Mouse (Mus musculus): Measurements from ENCODE around the gene Stard5. TPM values are rescaled to one million over a fixed set of nuclear protein-coding genes. Genes with fewer than 3 reads are reported as not detected.
A peak's percentile ranks its signal among the peaks of the same experiment; 100 is the strongest.

Gene Stard5
- polyA plus RNA-seq, 1 experiment from 2014 or later, result 5.9 TPM

DNA sequence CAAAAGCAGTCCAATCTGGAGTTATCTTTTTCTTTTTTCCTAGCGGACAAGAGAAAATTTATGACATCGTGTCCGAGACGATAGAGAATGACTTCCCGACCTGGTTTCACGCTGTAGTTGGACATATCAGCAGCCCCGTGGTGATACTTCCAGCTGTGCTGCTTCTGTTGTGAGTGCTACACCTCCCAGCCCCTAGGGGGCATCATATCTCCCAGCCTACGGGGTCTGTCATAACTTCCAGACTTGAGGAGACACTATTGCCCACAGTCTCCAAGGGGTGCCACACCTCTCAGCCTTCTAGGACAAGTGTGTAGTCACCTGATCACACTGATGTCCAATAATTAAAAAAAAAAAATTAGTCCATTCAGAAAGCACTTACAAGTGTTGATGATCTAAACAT is 15.9 kb upstream of the Stard5 start:
- 89% methylated on average over 8 of the region's 8 CpGs for WGBS
- Histone ChIP-seq H3K4me1 (no peaks in the 10 kb centered on the region), H3K27ac (no peak overlapping the region), H3K4me3 (no peak overlapping the region), H3K4me2 (no peak overlapping the region), H3K36me3 (replicated peaks) (no peaks in the 10 kb centered on the region), H3K27me3 (replicated peaks) (no peaks in the 10 kb centered on the region), H3K9ac (no peak overlapping the region), H3K9me3 (no peaks in the 10 kb centered on the region)
- no peak for ATAC-seq (replicated peaks)

DNA sequence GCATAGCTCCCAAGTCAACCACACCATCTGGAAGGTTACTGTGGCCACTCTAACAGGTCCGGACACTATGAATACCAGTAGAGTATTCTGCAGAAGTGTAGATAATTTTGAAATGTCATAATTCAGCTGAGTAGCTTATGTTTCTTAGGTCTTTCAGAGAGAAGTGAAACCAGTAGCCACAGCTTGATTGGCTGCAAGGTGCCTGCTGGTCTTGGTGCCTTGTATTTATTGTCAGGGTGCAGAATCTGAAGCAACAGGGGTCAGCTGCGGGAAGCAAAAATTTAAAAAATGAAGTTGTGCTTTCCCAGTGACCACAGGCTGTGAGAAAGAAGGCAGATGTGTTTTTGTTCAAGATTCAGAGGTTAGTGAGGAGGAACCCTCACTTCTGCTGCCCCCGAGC is 15.5 kb upstream of the Stard5 start:
- no peaks in the 10 kb centered on the region for H3K9me3 ChIP-seq
- no peaks in the 10 kb centered on the region for H3K36me3 ChIP-seq (replicated peaks)
- no peaks in the 10 kb centered on the region for H3K27me3 ChIP-seq (replicated peaks)
- no peak for ATAC-seq (replicated peaks)
- no peak overlapping the region for H3K4me3 ChIP-seq
- 88% methylated on average over 3 of the region's 3 CpGs for WGBS
- no peaks in the 10 kb centered on the region for H3K4me1 ChIP-seq
- H3K27ac ChIP-seq, result no peak overlapping the region
- no peak overlapping the region for H3K4me2 ChIP-seq
- H3K9ac ChIP-seq, result no peak overlapping the region

DNA sequence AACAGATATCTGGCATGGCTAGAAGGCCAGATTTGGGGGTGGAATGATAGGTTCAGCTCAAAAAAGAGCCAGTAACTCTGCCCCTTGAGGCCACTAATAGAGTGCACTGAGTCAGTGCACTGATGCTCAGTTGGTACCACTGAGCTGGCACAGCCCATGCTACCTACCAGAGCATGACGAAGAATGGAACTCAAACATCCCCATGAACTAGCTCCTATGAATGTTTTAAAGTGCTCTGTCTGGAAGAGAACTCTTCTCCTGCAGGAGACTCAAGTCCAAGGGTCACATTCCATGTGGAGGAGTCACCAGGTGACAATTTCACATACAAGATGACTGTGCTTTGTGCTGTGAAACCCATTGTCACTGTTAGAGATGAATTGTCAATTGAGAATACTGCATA is 13.1 kb upstream of the Stard5 start:
- H3K4me3 ChIP-seq, result no peak overlapping the region
- ATAC-seq (replicated peaks), result no peak
- H3K27ac ChIP-seq, result no peak overlapping the region
- H3K9me3 ChIP-seq, result no peaks in the 10 kb centered on the region
- H3K27me3 ChIP-seq (replicated peaks), result no peaks in the 10 kb centered on the region
- H3K36me3 ChIP-seq (replicated peaks), result no peaks in the 10 kb centered on the region
- no peak overlapping the region for H3K4me2 ChIP-seq
- H3K9ac ChIP-seq, result no peak overlapping the region
- no peaks in the 10 kb centered on the region for H3K4me1 ChIP-seq
- 91% methylated on average over 1 of the region's 1 CpGs for WGBS

DNA sequence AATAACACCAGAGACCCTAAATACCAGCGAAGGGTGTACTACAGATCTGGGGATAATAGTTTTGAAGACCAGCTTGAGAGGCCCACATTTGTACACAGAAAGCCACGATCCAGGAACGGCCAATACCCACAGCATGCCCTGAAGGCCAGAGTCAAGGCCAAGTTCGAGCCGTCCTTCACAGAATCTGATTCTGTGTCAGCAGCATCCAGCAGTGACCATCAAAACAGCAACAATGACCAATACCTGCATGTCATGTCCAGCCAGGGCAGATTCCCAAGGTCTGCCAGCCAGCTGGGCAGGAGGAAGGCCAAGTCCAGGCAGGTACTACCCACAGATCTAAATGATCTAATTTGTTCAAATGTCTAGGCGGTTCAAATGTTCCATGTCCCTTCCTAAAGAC is 9.2 kb upstream of the Stard5 start:
- Histone ChIP-seq H3K27ac (no peak overlapping the region), H3K4me2 (no peak overlapping the region), H3K36me3 (replicated peaks) (no peaks in the 10 kb centered on the region), H3K4me1 (no peaks in the 10 kb centered on the region), H3K4me3 (no peak overlapping the region), H3K9ac (no peak overlapping the region), H3K27me3 (replicated peaks) (no peaks in the 10 kb centered on the region), H3K9me3 (no peaks in the 10 kb centered on the region)
- ATAC-seq (replicated peaks), result no peak
- WGBS, result 91% methylated on average over 6 of the region's 6 CpGs

DNA sequence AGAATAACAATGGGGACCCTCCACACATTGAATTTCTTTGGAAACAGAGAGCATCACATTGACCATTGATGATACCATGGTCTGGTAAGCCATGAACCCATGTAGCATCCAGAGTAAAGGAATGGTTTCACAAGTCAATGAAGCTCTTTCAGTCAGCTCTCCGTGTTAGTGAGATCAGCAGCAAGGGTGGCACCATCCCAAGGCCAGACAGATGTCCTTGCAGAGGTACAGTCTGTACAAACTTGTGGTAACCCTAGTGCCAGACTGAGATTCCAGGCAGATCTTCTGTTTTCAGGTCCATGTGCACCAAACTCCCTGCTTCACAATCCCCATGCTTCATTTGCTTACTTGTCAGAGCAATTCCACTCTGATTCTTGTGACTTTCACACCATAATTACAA is 7.7 kb upstream of the Stard5 start:
- Histone ChIP-seq H3K4me3 (no peak overlapping the region), H3K36me3 (replicated peaks) (no peaks in the 10 kb centered on the region), H3K27me3 (replicated peaks) (no peaks in the 10 kb centered on the region), H3K4me1 (no peaks in the 10 kb centered on the region), H3K9ac (no peak overlapping the region), H3K9me3 (no peaks in the 10 kb centered on the region), H3K4me2 (no peak overlapping the region), H3K27ac (no peak overlapping the region)
- no peak for ATAC-seq (replicated peaks)
- 80% methylated on average over 1 of the region's 1 CpGs for WGBS

DNA sequence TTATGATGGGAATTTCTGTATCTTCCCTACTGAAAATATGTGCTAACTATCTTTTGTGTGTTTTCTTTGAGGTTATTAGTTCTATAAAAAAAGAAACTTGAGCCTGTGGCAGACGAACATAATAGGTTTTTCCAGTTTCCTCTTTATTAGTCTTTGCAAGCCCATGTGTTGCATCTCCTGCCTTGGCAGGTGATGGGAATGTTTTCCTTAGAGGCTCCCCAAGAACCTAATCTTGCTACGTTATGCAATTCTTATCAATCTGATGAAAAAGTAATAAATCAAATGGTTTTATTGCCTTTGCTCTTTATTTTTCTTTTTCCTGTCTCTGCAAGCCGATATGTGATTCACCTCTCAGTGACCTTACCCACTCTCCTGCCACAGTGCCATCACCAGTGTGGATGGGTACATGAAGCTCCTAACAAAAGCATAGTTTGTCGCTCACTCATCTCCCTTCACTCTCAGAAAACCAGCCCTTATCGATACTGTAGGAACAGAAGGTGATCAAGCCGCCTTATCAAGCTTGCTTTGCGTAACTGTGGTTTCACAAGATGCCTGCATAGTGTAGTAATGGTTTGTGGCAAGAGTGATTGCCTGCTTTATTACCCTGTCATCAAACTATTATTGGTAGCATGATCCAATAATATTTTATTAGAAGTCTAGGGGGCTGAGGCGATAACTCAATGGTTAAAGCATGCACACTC is 5.1 kb upstream of the Stard5 start:
- Histone ChIP-seq H3K4me3 (no peak overlapping the region), H3K4me1 (peaks cover 7% of the 10 kb centered on the region), H3K36me3 (replicated peaks) (no peaks in the 10 kb centered on the region), H3K9me3 (no peaks in the 10 kb centered on the region), H3K4me2 (no peak overlapping the region), H3K27me3 (replicated peaks) (no peaks in the 10 kb centered on the region), H3K9ac (no peak overlapping the region), H3K27ac (no peak overlapping the region)
- WGBS, result 90% methylated on average over 8 of the region's 8 CpGs
- ATAC-seq (replicated peaks), result no peak

DNA sequence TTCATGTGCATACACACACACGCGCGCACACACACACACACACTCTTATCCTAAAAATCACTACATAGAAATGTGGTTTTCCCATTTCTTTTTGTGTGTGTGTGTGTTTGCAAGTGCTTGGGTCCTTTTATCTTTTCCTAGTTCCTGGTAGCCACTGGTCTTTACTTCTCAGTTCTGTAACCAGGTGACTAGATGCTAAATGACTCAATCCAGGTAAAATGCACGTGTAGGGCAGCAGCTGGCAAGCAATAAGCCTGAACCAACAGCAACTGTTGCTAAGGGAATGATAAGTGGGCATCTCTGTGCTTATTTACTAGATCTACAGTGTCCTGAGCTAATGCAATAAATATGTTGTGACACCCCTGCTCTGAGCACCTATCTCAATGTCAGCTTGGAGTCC is 4.4 kb upstream of the Stard5 start:
- Histone ChIP-seq H3K9ac (no peak overlapping the region), H3K27me3 (replicated peaks) (no peaks in the 10 kb centered on the region), H3K4me3 (no peak overlapping the region), H3K27ac (no peak overlapping the region), H3K9me3 (no peaks in the 10 kb centered on the region), H3K4me1 (peaks cover 12% of the 10 kb centered on the region), H3K36me3 (replicated peaks) (no peaks in the 10 kb centered on the region), H3K4me2 (no peak overlapping the region)
- ATAC-seq (replicated peaks), result no peak
- 85% methylated on average over 4 of the region's 4 CpGs for WGBS

DNA sequence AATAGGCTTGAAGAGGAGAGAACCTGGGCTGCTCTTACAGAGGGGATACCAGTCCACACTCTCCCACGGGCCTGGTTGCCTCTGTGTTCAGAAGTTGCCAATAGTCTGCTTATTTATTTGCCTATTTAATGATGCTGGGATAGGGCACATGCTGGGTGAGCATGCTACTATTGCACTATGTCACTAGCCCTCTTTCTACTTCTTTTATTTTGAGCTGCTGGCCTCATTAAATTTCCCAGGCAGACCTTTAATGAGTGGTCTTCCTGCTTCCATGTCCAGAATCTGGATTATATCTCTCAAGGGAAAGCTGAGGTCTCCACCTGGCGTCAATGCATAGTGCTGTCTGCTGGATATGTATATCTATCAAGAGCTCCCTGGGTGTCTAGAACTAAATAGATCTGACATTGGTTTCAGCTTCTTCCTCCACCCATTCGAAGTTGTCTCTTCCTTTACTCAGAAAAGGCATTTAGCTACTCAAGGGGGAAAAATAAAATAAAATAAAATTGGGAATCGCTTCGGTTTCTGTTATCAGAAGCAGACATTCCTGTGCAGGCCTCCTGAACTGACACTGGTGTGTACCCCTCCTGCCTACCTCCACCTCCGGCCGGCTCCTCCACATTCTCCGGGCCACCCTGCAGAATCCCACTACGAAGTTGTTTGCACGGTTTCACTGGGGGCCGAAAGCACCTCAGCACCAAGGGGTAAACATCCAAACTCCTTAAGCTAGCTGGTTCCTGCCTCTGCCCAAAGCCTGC is 509 bp upstream of the Stard5 start:
- ATAC-seq (replicated peaks), result peak; percentile 87
- no peaks in the 10 kb centered on the region for H3K9me3 ChIP-seq
- peaks cover 14% of the 10 kb centered on the region for H3K4me1 ChIP-seq
- peak overlapping the region; percentile 79 for H3K27ac ChIP-seq
- H3K4me3 ChIP-seq, result peak overlapping the region; percentile 76
- no peaks in the 10 kb centered on the region for H3K27me3 ChIP-seq (replicated peaks)
- WGBS, result 14% methylated on average over 11 of the region's 11 CpGs
- peak overlapping the region; percentile 92 for H3K4me2 ChIP-seq
- H3K36me3 ChIP-seq (replicated peaks), result no peaks in the 10 kb centered on the region
- peak overlapping the region; percentile 62 for H3K9ac ChIP-seq

DNA sequence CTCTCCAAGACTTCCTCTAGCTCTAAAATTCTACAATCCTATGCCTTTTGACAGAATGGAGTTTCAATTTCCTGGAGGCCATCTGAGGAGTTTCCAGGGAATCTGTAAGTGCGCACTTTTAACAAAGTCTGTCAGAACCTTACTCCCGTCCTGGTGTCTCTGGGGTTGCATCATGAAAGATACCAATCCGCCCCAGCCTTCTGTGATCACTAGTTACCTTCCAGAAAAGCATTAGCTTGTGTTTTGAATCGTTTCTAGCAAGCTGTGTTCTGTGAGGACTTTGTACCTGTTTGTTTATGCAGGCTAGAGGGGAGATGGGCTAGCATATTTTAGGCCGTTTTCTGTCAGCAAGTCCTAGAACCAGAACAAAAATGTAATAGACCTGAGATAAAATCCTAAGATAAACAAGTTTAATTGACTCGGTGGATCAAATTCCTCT is 942 bp downstream of the Stard5 start:
- WGBS, result 60% methylated on average over 6 of the region's 6 CpGs
- Histone ChIP-seq H3K4me1 (peaks cover 14% of the 10 kb centered on the region), H3K27ac (no peak overlapping the region), H3K9ac (no peak overlapping the region), H3K9me3 (no peaks in the 10 kb centered on the region), H3K4me2 (peak overlapping the region; percentile 92), H3K4me3 (peak overlapping the region; percentile 76; the same call in 1 of the 2 replicates), H3K27me3 (replicated peaks) (no peaks in the 10 kb centered on the region), H3K36me3 (replicated peaks) (no peaks in the 10 kb centered on the region)
- ATAC-seq (replicated peaks), result no peak

DNA sequence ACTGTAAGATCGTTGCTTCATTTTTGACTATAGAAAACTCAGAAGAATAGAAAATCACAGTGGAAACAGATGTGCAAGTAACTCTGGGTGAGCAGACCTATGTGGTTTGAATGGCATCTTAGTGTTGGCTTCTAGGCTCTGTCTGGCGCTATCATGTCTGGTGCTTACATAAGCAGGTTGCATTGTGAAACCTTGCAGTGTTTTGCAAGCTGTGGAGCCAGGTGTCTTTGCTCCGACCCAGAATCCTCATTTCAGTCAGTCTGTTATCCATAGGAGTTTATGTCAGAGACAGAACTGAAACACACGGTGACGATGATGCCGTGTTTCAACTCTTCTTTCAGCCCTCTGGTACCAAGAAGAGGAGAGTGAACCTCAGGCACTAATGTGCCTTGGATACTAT is 2.1 kb downstream of the Stard5 start:
- ATAC-seq (replicated peaks), result no peak
- no peak overlapping the region for H3K27ac ChIP-seq
- H3K9me3 ChIP-seq, result no peaks in the 10 kb centered on the region

DNA sequence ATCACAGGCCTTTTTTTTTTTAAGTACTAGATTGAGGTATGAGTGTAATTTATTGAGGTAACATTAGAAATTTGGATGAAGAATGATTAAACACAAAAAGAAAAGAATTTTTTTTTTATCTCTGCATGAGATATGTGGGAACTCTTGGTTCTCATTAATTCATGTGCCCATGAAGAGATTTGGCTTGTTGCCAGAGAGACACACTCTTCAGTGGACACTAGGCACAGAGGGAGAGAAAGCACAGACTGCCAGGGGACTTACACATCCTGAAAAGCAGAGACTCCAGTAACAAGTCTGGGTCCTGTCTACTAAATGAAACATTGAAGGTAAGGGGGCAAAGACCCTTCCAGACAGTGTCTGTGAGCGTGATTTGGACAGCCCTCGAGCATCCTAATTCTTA is 4.0 kb downstream of the Stard5 start:
- no peak for ATAC-seq (replicated peaks)
- Histone ChIP-seq H3K9me3 (no peaks in the 10 kb centered on the region), H3K4me3 (no peak overlapping the region), H3K9ac (no peak overlapping the region), H3K4me2 (no peak overlapping the region), H3K27ac (no peak overlapping the region), H3K27me3 (replicated peaks) (no peaks in the 10 kb centered on the region), H3K4me1 (peaks cover 13% of the 10 kb centered on the region), H3K36me3 (replicated peaks) (no peaks in the 10 kb centered on the region)
- 76% methylated on average over 2 of the region's 2 CpGs for WGBS

More for the DNA sequence above, 2.1 kb downstream of the Stard5 start:
- Histone ChIP-seq H3K4me2 (no peak overlapping the region), H3K36me3 (replicated peaks) (no peaks in the 10 kb centered on the region), H3K9ac (no peak overlapping the region), H3K4me1 (peaks cover 14% of the 10 kb centered on the region), H3K4me3 (no peak overlapping the region), H3K27me3 (replicated peaks) (no peaks in the 10 kb centered on the region)
- 88% methylated on average over 6 of the region's 6 CpGs for WGBS

DNA sequence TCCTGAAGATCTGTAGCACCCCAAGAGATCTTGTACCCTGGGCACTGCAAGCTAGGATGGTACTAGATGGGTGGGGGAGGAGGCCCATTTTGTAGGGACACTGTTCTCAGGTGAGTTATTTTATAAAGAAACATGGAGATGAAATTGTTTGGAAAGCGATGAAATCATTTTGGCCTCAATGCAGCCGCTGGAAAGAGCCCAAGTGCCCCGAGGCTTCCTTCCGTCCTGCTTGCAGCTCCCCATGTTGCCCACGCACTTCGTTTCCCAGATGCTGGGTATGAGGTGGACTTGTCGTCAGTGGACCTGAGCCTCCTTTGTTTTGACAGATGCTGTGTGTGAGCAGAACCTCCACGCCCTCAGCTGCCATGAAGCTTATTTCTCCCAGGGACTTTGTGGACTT is 4.7 kb downstream of the Stard5 start:
- Histone ChIP-seq H3K9ac (no peak overlapping the region), H3K27me3 (replicated peaks) (no peaks in the 10 kb centered on the region), H3K36me3 (replicated peaks) (no peaks in the 10 kb centered on the region), H3K4me3 (no peak overlapping the region), H3K4me1 (peaks cover 7% of the 10 kb centered on the region; the same call in 1 of the 2 replicates), H3K27ac (no peak overlapping the region), H3K4me2 (no peak overlapping the region), H3K9me3 (no peaks in the 10 kb centered on the region)
- 94% methylated on average over 8 of the region's 8 CpGs for WGBS
- ATAC-seq (replicated peaks), result no peak
